Mouse (Mus musculus) midbrain, postnatal 0 days (tissue): ENCODE results near the gene Imp3. TPM values are rescaled to one million over a fixed set of nuclear protein-coding genes. Genes with fewer than 3 reads are reported as not detected.

ENCODE experiments used
- ATAC-seq: fragments of 200-750 bp; cut with Nextera tagmentation; 2 replicates; pipeline ENCODE4 v1.8.0; 2017; ENCODE audit warnings: moderate number of reproducible peaks, mild to moderate bottlenecking, moderate TSS enrichment, moderate library complexity; ENCODE audit not compliant: low FRiP score
- DNase-seq: peaks from one replicate; pipeline ENCODE4 v3.0.0-alpha.2; 2015; ENCODE audit warnings: low spot score
- H3K27ac ChIP-seq: fragments of 300-500 bp; sonication (generic); 2 replicates; pipeline ENCODE4 v1.5.1; 2014; ENCODE audit warnings: low read depth, mild to moderate bottlenecking, low read length, mixed read lengths
- H3K27me3 ChIP-seq: fragments of 300-500 bp; sonication (generic); 2 replicates; pipeline ENCODE4 v1.6.1; 2014; ENCODE audit warnings: low read length, control low read depth, mixed read lengths; ENCODE audit not compliant: insufficient read depth
- H3K36me3 ChIP-seq: fragments of 300-500 bp; sonication (generic); 2 replicates; pipeline ENCODE4 v1.6.1; 2014; ENCODE audit warnings: low read length, control low read depth, mixed read lengths; ENCODE audit not compliant: insufficient read depth
- H3K4me1 ChIP-seq: fragments of 300-500 bp; sonication (generic); 2 replicates; pipeline ENCODE4 v1.6.1; 2014; ENCODE audit warnings: mild to moderate bottlenecking, control low read depth, antibody characterized with exemption, low read length, mixed read lengths; ENCODE audit not compliant: insufficient read depth
- H3K4me2 ChIP-seq: fragments of 300-500 bp; sonication (generic); 2 replicates; pipeline ENCODE4 v1.6.1; 2014; ENCODE audit warnings: low read depth, mild to moderate bottlenecking, low read length, mixed read lengths; ENCODE audit not compliant: poor library complexity, severe bottlenecking
- H3K4me3 ChIP-seq: fragments of 300-500 bp; sonication (generic); 2 replicates; pipeline ENCODE4 v1.5.1; 2014; ENCODE audit warnings: low read depth, mild to moderate bottlenecking, low read length, moderate library complexity
- H3K9ac ChIP-seq: fragments of 300-500 bp; sonication (generic); replicated peaks from 2 replicates; pipeline ENCODE4 v1.6.1; 2014; ENCODE audit warnings: mild to moderate bottlenecking, low read length, moderate library complexity, mixed read lengths; ENCODE audit not compliant: poor library complexity, severe bottlenecking
- H3K9me3 ChIP-seq: fragments of 300-500 bp; sonication (generic); 2 replicates; pipeline ENCODE4 v1.6.1; 2016; ENCODE audit warnings: low read length, control low read depth
- CTCF ChIP-seq: IDR thresholded peaks from 2 replicates; pipeline ENCODE4 v1.5.1; 2016; ENCODE audit warnings: antibody characterized with exemption, mild to moderate bottlenecking
- WGBS: fragments of 180-500 bp; shearing (Covaris S2); extraction: QIAGEN DNeasy Blood & Tissue Kit; methylation state at CpG from one replicate; pipeline ENCODE4 v1.1.7; 2014; 5-methylcytosine and 5-hydroxymethylcytosine counted together
- polyA plus RNA-seq: library from polyadenylated mRNA; unstranded; fragments of >200 nt; fragmentation: Nextera tagmentation; extraction: Ambion mirVana; gene quantifications from 2 replicates; pipeline ENCODE4 v1.2.1, GENCODE M21; 2015
- total RNA-seq: library from RNA; depleted of rRNA; stranded (reverse); fragments of >200 nt; gene quantifications from 2 replicates; pipeline ENCODE4 v1.2.3, GENCODE M21; 2014; rRNA removed

Imp3 gene
- total RNA-seq (131 and 133 TPM in 2 replicates), polyA plus RNA-seq (77.2 and 80.3 TPM in 2 replicates)

DNA sequence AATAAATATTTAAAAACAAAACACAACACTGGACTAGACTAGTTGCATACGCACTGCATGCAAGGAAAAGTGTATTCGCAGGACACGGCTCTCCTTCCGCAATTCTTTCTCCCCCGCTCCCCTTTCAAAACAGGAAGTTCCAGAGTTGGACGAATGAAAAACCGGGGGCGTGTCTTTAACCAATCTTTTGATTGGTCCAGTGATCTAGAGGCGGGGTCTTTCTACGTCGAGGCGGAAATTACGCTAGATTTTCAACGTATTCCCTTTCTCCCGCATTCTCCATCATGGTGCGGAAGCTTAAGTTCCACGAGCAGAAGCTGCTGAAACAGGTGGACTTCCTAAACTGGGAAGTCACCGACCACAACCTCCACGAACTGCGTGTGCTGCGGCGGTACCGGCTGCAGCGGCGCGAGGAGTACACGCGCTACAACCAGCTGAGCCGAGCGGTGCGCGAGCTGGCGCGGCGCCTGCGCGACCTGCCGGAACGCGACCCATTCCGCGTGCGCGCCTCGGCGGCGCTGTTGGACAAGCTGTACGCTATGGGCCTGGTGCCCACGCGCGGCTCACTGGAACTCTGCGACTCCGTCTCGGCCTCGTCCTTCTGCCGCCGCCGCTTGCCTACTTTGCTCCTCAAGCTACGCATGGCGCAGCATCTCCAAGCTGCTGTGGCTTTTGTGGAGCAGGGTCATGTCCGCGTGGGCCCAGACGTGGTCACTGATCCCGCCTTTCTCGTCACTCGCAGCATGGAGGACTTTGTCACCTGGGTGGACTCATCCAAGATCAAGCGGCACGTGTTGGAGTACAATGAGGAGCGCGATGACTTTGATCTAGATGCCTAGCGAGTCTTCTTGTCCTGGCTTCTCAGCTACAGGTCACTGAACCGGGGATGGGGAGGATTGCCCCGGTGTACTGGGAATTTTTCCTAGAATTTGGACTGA, at the start of gene Imp3:
TSS of gene Imp3 (plus strand) at position 253 of the 938 bp plus-strand sequence.
- peak within 1 kb of the TSS; percentile 69 for H3K9ac ChIP-seq
- H3K27ac ChIP-seq = peak within 1 kb of the TSS; percentile 69
- DNase-seq (peak; percentile 99), ATAC-seq (peak; percentile 94)
- H3K36me3 ChIP-seq = no peaks in the 10 kb centered on the region
- H3K9me3 ChIP-seq = no peaks in the 10 kb centered on the region
- under 1% methylated on average over 70 of the region's 73 CpGs for WGBS
- peak; percentile 56 for TF ChIP-seq CTCF
- 0 out of 2 replicates have a peak, but pooled peaks cover 3% of the 10 kb centered on the region for H3K4me1 ChIP-seq
- H3K4me3 ChIP-seq = peak within 1 kb of the TSS; percentile 60
- peak within 1 kb of the TSS; percentile 83 for H3K4me2 ChIP-seq
- H3K27me3 ChIP-seq = no peaks in the 10 kb centered on the region

DNA sequence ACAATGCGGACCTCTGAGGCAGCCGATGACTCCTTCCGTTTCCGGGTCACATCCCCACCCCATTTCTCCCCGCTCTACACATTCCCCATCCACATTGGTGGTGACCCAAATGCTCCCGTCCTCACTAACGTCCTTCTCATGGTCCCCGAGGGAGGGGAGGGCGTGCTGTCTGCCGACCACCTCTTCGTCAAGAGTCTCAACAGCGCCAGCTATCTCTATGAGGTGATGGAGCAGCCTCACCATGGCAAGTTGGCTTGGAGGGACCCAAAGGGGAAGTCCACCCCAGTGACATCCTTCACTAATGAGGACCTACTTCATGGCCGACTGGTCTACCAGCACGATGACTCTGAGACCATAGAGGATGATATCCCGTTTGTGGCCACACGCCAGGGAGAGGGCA, 49.7 kb upstream of the Imp3 start:
- WGBS = 93% methylated on average over 16 of the region's 16 CpGs
- ATAC-seq = no peak
- Histone ChIP-seq H3K27me3 (0 out of 2 replicates have a peak, but pooled peaks cover 2% of the 10 kb centered on the region), H3K27ac (no peak overlapping the region), H3K9me3 (no peaks in the 10 kb centered on the region), H3K9ac (no peak overlapping the region), H3K4me2 (no peak overlapping the region), H3K36me3 (no peaks in the 10 kb centered on the region), H3K4me1 (no peaks in the 10 kb centered on the region), H3K4me3 (no peak overlapping the region)
- no peak for DNase-seq
- no peak for TF ChIP-seq CTCF

DNA sequence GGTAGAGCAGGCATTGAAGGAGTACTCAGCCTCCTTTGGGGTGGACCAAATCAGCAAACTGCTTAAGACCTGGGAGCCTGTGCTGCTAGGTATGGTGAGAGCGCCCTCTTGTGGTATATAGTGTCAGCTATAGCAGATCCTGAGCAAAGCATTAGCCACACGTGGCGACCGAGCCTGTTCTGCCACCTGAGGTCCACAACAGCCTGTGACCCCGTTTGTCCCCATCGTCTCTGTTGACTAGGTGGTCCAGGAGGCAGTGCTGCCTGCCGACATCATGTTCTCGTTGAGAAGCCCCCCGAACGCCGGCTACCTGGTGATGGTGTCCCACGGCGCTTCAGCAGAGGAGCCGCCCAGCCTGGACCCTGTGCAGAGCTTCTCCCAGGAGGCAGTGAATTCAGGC, 47.5 kb upstream of the Imp3 start:
- Histone ChIP-seq H3K4me1 (no peaks in the 10 kb centered on the region), H3K36me3 (no peaks in the 10 kb centered on the region), H3K4me3 (0 out of 2 replicates have a peak overlapping the region, but pooled peaks have one; percentile 8), H3K9me3 (no peaks in the 10 kb centered on the region), H3K9ac (no peak overlapping the region), H3K27me3 (0 out of 2 replicates have a peak, but pooled peaks cover 2% of the 10 kb centered on the region), H3K4me2 (peak overlapping the region; percentile 49), H3K27ac (no peak overlapping the region)
- peak; percentile 95 for TF ChIP-seq CTCF
- 9% methylated on average over 14 of the region's 14 CpGs for WGBS
- DNase-seq (peak; percentile 93), ATAC-seq (peak; percentile 47; the same call in 1 of the 2 replicates)

DNA sequence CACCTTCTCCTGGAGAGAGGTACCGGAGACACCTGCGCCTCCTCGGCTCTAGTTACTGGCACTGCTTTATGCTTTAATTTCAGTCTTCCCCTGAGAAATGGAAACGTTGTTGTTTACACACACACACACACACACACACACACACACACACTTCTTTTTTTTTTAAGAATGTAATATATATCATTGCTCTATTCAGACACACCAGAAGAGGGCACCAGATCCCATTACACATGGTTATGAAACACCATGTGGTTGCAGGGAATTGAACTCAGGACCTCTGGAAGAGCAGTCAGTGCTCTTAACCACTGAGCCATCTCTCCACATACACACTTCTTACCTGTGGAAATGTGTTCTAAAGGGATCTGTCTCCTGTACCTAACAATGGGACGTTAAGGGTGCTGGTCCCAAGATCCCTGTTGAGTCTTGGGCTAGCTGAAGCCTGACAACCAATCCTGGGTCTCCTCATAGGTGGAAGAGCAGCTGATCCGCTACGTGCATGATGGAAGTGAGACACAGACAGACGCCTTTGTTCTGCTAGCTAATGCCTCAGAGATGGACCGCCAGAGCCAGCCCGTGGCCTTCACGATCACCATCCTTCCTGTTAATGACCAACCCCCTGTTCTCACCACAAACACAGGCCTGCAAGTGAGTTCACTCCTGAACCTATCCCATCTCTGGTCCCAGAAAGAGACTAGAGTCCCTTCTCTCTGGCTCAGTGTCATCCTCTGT, 46.6 kb upstream of the Imp3 start:
- Histone ChIP-seq H3K9me3 (no peaks in the 10 kb centered on the region), H3K4me2 (no peak overlapping the region; the same call in 1 of the 2 replicates), H3K4me1 (no peaks in the 10 kb centered on the region), H3K27me3 (0 out of 2 replicates have a peak, but pooled peaks cover 2% of the 10 kb centered on the region), H3K36me3 (no peaks in the 10 kb centered on the region), H3K9ac (no peak overlapping the region), H3K4me3 (no peak overlapping the region), H3K27ac (no peak overlapping the region)
- peak; percentile 45 for TF ChIP-seq CTCF
- no peak for ATAC-seq
- whole genome bisulfite sequencing = 73% methylated on average over 11 of the region's 11 CpGs
- no peak for DNase-seq

DNA sequence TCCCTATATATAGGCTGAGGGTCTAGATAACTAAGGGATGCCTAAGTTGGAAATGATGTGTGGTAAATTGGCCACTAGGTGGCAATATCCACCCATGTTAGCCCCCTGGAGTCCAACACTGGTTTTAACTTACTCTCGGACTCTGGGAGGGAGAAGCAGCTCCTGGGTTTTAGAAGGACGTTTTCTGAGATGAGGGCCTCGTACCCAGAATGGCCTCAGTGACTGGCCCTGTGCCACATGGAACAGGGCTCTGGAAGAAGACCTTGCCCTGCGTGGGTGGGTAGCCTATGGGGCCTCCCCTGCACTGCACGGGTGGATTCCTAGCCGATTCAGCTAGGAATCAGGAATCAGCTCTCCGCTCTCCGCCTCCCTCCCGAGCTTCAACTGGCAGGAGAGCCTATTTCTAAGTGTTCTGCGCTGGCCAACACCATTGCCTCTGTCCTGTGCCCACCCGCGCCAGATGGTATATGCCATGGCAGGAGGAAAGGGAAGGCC, 45.7 kb upstream of the Imp3 start:
- Histone ChIP-seq H3K9me3 (no peaks in the 10 kb centered on the region), H3K27me3 (0 out of 2 replicates have a peak, but pooled peaks cover 2% of the 10 kb centered on the region), H3K4me1 (no peaks in the 10 kb centered on the region), H3K4me2 (peak overlapping the region; percentile 38), H3K9ac (no peak overlapping the region), H3K36me3 (no peaks in the 10 kb centered on the region), H3K27ac (no peak overlapping the region), H3K4me3 (no peak overlapping the region)
- peak; percentile 99 for TF ChIP-seq CTCF
- ATAC-seq (peak; percentile 64), DNase-seq (peak; percentile 90)
- 29% methylated on average over 12 of the region's 12 CpGs for WGBS
